Mouse (Mus musculus) limb, embryonic 11.5 days (tissue): Measurements from ENCODE around the gene Polr1c. TPM values are rescaled to one million over a fixed set of nuclear protein-coding genes. Genes with fewer than 3 reads are reported as not detected.

Source experiments
- ATAC-seq: fragments of 200-750 bp; cut with Nextera tagmentation; 2 replicates; pipeline ENCODE4 v1.8.0; 2017; ENCODE audit warnings: low read depth; ENCODE audit not compliant: insufficient number of reproducible peaks, low FRiP score, low TSS enrichment
- DNase-seq: peaks from one replicate; pipeline ENCODE4 v3.0.0-alpha.2; 2015; ENCODE audit warnings: low spot score
- H3K27ac ChIP-seq: fragments of 300-500 bp; sonication (generic); replicated peaks from 2 replicates; pipeline ENCODE4 v1.5.1; 2014; ENCODE audit warnings: low read depth, mild to moderate bottlenecking, low read length
- H3K27me3 ChIP-seq: fragments of 300-500 bp; sonication (generic); 2 replicates; pipeline ENCODE4 v1.6.1; 2014; ENCODE audit warnings: mild to moderate bottlenecking, low read length, mixed read lengths; ENCODE audit not compliant: control insufficient read depth, insufficient read depth
- H3K36me3 ChIP-seq: fragments of 300-500 bp; sonication (generic); 2 replicates; pipeline ENCODE4 v1.6.1; 2014; ENCODE audit warnings: mild to moderate bottlenecking, low read length, moderate library complexity, mixed read lengths; ENCODE audit not compliant: control insufficient read depth, insufficient read depth
- H3K4me1 ChIP-seq: fragments of 300-500 bp; sonication (generic); 2 replicates; pipeline ENCODE4 v1.6.1; 2014; ENCODE audit warnings: low read length, mixed read lengths; ENCODE audit not compliant: control insufficient read depth, insufficient read depth
- H3K4me2 ChIP-seq: fragments of 300-500 bp; sonication (generic); 2 replicates; pipeline ENCODE4 v1.6.1; 2014; ENCODE audit warnings: low read depth, mild to moderate bottlenecking, moderate library complexity; ENCODE audit not compliant: severe bottlenecking
- H3K4me3 ChIP-seq: fragments of 300-500 bp; sonication (generic); 2 replicates; pipeline ENCODE4 v1.5.1; 2014; ENCODE audit warnings: low read depth, low read length
- H3K9ac ChIP-seq: fragments of 300-500 bp; sonication (generic); 2 replicates; pipeline ENCODE4 v1.6.1; 2014; ENCODE audit warnings: mild to moderate bottlenecking, low read length
- H3K9me3 ChIP-seq: fragments of 300-500 bp; sonication (generic); 2 replicates; pipeline ENCODE4 v1.6.1; 2016; ENCODE audit warnings: low read length; ENCODE audit not compliant: control insufficient read depth
- WGBS: fragments of 180-500 bp; shearing (Covaris S2); extraction: QIAGEN DNeasy Blood & Tissue Kit; methylation state at CpG from one replicate; pipeline ENCODE4 v1.1.7; 2014; 5-methylcytosine and 5-hydroxymethylcytosine counted together
- polyA plus RNA-seq: library from polyadenylated mRNA; unstranded; fragments of >200 nt; fragmentation: Nextera tagmentation; extraction: Ambion mirVana; gene quantifications from 2 replicates; pipeline ENCODE4 v1.2.1, GENCODE M21; 2014

Polr1c gene
- polyA plus RNA-seq, 1 experiment from 2014 or later: 124 TPM

DNA sequence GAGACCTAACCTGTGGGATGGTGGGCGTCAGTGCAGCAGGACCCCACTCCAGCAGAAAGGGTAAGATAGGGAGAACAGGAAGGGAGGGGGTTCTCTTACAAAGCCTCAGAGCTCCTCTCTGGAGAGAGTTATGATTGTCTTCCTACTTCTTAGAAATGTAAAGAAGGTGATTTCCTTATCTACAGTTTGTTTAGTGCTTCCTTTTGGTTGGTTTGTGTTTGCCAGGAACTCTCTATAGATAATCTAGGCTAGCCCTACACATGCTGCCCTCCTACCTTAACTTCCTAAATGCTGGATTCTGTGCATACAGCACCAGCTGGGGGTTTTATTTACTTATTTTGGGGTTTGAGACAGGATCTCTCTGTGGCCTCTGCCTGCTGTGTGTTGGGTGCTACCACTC, 11.8 kb downstream of the Polr1c start:
- WGBS: 94% methylated on average over 1 of the region's 1 CpGs
- Histone ChIP-seq H3K4me1 (no peaks in the 10 kb centered on the region), H3K9ac (no peak overlapping the region), H3K9me3 (no peaks in the 10 kb centered on the region; the same call in 1 of the 2 replicates), H3K36me3 (peaks cover 40% of the 10 kb centered on the region), H3K27me3 (no peaks in the 10 kb centered on the region), H3K27ac (no peak overlapping the region), H3K4me3 (no peak overlapping the region), H3K4me2 (no peak overlapping the region)
- ATAC-seq: no peak
- no peak for DNase-seq

DNA sequence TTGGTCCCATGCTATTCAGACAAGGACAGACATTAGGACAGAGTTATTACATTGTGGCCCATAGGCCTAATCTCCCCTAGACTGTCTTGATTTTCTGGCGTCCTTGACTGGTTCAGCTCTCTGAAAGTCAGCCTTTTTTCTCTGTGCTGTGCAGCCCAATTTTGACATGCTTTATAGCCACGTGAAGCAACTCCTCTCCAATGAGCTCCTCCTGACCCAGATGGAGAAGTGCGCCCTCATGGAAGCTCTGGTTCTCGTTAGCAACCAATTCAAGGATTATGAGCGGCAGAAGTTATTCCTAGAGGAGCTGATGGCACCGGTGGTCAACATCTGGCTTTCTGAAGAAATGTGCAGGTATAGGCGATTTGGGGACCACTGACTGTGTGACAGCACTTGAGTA, 20.3 kb downstream of the Polr1c start:
- ATAC-seq (no peak), DNase-seq (no peak)
- no peak overlapping the region for H3K4me3 ChIP-seq
- no peaks in the 10 kb centered on the region for H3K4me1 ChIP-seq
- no peaks in the 10 kb centered on the region for H3K9me3 ChIP-seq
- no peaks in the 10 kb centered on the region for H3K27me3 ChIP-seq
- H3K9ac ChIP-seq: no peak overlapping the region
- no peak overlapping the region for H3K27ac ChIP-seq
- H3K4me2 ChIP-seq: no peak overlapping the region
- peaks cover 38% of the 10 kb centered on the region for H3K36me3 ChIP-seq
- WGBS: 37% methylated on average over 7 of the region's 7 CpGs

DNA sequence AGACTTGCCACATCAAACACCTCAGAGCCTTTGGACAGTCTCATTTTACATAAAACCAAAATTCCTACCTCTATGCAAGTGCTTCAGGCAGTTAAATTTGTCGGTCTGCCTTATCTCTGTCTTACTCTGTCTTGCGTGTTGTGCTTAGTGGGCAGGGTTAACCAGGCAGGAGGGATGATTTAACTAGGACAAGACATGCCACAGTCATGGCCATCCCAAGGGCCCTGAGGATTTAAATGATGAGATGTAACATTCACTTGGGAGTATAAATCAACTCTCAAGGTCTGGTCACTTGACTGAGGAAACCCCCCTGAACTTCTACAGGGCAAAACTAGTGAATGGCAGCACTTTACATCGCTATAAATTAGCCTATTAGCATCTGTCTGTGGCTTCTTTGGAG, 26.3 kb downstream of the Polr1c start:
- no peak overlapping the region for H3K9ac ChIP-seq
- DNase-seq (no peak), ATAC-seq (no peak)
- H3K4me2 ChIP-seq: no peak overlapping the region
- H3K27me3 ChIP-seq: no peaks in the 10 kb centered on the region
- H3K27ac ChIP-seq: no peak overlapping the region
- WGBS: 89% methylated on average over 3 of the region's 3 CpGs
- no peaks in the 10 kb centered on the region for H3K4me1 ChIP-seq
- peaks cover 37% of the 10 kb centered on the region for H3K36me3 ChIP-seq
- H3K9me3 ChIP-seq: no peaks in the 10 kb centered on the region
- H3K4me3 ChIP-seq: no peak overlapping the region

DNA sequence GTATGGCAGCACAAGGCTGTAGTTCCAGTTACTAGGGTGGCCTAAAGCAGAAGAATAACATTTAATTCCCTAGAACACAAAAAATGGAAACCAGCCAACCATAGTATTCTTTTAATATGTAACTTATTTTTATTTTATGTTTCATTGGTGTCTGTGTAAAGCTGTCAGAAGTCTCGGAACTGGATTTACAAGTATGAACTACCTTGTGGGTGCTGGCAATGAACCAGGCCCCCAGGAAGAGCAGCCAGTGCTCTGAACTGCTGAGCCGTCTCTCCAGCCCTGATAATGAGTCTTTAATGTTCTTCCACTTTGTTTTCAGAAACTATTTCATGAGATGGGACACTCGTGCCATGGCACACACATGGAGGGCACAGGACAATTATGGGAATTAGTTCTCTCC, 37.3 kb downstream of the Polr1c start:
- no peak overlapping the region for H3K27ac ChIP-seq
- H3K4me3 ChIP-seq: no peak overlapping the region
- WGBS: 88% methylated on average over 3 of the region's 3 CpGs
- peaks cover 43% of the 10 kb centered on the region for H3K36me3 ChIP-seq
- H3K27me3 ChIP-seq: no peaks in the 10 kb centered on the region
- no peak overlapping the region for H3K9ac ChIP-seq
- no peak for DNase-seq
- ATAC-seq: no peak
- no peak overlapping the region for H3K4me2 ChIP-seq
- no peaks in the 10 kb centered on the region for H3K4me1 ChIP-seq
- H3K9me3 ChIP-seq: no peaks in the 10 kb centered on the region

DNA sequence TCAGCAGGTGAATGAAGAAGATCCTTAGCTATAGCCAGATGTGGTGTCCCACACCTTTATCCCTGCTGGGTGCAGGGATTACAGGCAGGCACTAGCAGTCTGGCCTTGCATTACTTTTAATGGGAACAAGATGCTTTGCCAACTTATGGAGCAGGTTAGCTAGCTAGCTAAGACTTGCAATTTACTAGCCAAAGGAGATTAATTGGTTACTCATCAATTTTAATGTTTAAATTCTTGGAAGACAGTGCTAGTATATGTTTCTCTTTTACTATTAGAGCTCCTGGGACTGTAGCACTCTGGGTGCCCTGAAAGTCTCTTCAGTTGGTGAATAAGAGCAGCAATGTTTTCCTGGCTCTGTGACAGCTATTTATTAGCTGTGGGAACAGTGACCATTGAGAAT, 41.2 kb downstream of the Polr1c start:
- Histone ChIP-seq H3K9me3 (no peaks in the 10 kb centered on the region), H3K4me2 (no peak overlapping the region), H3K27me3 (no peaks in the 10 kb centered on the region), H3K9ac (no peak overlapping the region), H3K4me1 (peaks cover 9% of the 10 kb centered on the region), H3K4me3 (no peak overlapping the region), H3K27ac (no peak overlapping the region), H3K36me3 (peaks cover 31% of the 10 kb centered on the region)
- ATAC-seq: no peak
- DNase-seq: no peak

DNA sequence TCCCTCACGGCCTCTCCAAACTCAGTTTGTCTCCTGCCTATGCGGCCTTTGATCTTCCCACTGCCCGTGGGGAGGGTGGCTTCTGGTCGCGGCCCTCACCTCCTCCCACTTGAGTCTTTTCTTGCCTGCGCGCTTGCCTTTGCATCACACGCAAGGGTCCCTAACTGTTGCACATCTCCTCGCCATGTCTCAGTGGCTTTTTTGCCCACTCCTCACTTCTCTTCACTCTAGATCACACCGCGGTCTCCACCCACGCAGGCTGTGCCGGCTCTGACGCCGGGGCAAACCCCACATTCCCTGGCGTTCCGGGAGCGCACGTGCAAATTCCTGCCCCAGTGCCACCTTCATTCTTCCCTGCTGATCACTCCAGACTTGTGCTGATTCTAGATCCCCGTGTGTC, 44.8 kb downstream of the Polr1c start:
- WGBS: under 1% methylated on average over 20 of the region's 20 CpGs
- H3K27ac ChIP-seq: 0 out of 2 replicates have a peak overlapping the region, but pooled peaks have one; percentile 2
- H3K9ac ChIP-seq: peak overlapping the region; percentile 76
- no peaks in the 10 kb centered on the region for H3K27me3 ChIP-seq
- DNase-seq (no peak), ATAC-seq (no peak)
- H3K4me1 ChIP-seq: peaks cover 12% of the 10 kb centered on the region
- H3K4me2 ChIP-seq: peak overlapping the region; percentile 71
- no peaks in the 10 kb centered on the region for H3K9me3 ChIP-seq
- peak overlapping the region; percentile 59 for H3K4me3 ChIP-seq
- H3K36me3 ChIP-seq: peaks cover 16% of the 10 kb centered on the region

DNA sequence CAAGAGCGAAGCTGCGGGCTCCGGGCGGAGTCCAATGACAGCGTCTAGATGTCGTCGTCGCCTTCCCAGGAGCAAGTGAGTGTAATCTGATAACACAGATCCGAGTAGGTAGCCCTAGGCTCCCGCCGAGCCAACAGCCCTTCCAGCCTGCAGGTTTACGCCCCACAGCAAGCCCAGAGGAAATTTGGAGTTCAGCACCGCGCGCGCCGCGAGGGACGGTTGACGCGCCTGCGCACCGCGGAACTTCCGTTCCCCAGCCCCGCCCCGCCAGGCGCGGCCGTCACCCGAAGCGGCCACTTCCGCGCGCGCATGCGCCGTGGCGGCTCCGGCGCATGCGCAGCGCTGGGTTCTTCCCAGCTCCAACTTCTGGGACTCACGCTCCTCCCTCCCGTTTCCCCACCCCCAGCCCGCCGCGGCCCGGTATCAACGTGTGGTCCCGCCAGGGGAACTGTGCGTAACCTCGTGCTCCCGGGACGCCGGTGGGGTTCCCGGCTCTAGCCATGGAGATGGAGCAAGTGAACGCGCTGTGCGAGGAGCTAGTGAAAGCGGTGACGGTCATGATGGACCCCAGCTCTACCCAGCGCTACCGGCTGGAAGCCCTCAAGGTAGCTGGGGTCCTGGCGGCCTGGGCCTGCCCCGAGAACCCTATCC, 45.3 kb downstream of the Polr1c start, which contains the start of the genes Polh and Xpo5:
Gene Polh (minus strand): TSS at position 225 of the 651 bp plus-strand sequence.
Gene Xpo5 (plus strand): TSS at position 362 of the 651 bp plus-strand sequence.
- no peaks in the 10 kb centered on the region for H3K27me3 ChIP-seq
- 0% methylated on average over 66 of the region's 66 CpGs for WGBS
- peak within 1 kb of the TSS; percentile 68; the same call in 1 of the 2 replicates for H3K27ac ChIP-seq
- H3K9ac ChIP-seq: peak within 1 kb of the TSS; percentile 76
- DNase-seq (peak; percentile 94), ATAC-seq (peak; percentile 92)
- peaks cover 12% of the 10 kb centered on the region for H3K4me1 ChIP-seq
- H3K4me2 ChIP-seq: peak within 1 kb of the TSS; percentile 71
- no peaks in the 10 kb centered on the region for H3K9me3 ChIP-seq
- peak within 1 kb of the TSS; percentile 59 for H3K4me3 ChIP-seq
- peaks cover 11% of the 10 kb centered on the region for H3K36me3 ChIP-seq

DNA sequence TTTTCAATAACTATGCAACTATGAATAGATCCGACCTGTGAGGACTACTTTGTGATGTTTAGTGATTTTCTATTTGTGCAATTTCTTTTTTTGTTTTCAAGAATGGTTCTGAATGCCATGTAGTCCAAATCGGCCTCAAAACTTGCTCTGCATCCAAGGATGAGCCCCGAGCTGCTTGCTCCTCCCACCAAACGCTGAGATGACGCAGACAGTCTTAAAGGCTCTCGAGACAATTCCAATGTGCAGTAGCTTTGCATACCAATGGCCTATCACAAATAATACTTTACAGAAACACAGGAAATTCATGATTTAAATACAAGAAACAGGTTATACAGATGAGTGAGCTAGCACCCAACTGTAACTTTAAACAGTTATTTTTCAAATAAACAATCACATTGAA, 46.7 kb downstream of the Polr1c start:
- ATAC-seq: no peak
- Histone ChIP-seq H3K4me2 (peak overlapping the region; percentile 71; the same call in 1 of the 2 replicates), H3K4me1 (peaks cover 12% of the 10 kb centered on the region), H3K9ac (no peak overlapping the region), H3K27me3 (no peaks in the 10 kb centered on the region), H3K9me3 (no peaks in the 10 kb centered on the region), H3K27ac (no peak overlapping the region), H3K36me3 (peaks cover 6% of the 10 kb centered on the region; the same call in 1 of the 2 replicates), H3K4me3 (no peak overlapping the region)
- DNase-seq: no peak
- WGBS: 83% methylated on average over 6 of the region's 6 CpGs
